Comparison of ENCODE assay signal across 14 mouse cellular contexts in genomic region chr3:20146884-20147395, GRCm38 (mm10). TPM values are rescaled to one million over a fixed set of nuclear protein-coding genes. Genes with fewer than 3 reads are reported as not detected.
DNase-seq lines count a peak whose midpoint lies in the region; ATAC-seq and TF ChIP-seq lines count a peak whose summit lies in the region.
"Had no signal": no experiment of that assay in that cellular context is flagged by ENCODE, and none has a peak within 500 bp of the region (broad histone marks: within the 10 kb centered on the region; RNA-seq: fewer than 3 reads in every experiment).

No protein-coding gene starts in this region.

- no peak for ATAC-seq in heart, postnatal 0 days (ENCODE audit: insufficient read depth, low read depth)
- peak; percentile 76; the same call in 1 of the 2 replicates for ATAC-seq in midbrain, embryonic 11.5 days (ENCODE audit: low FRiP score)

- TF ChIP-seq EP300 in heart, postnatal 0 days (IDR thresholded peaks at IDR 0.05; ENCODE audit: low read depth), result no peak

- H3K4me3 ChIP-seq in heart, postnatal 0 days (ENCODE audit: low read depth, low read length), result no peak overlapping the region
- H3K4me3 ChIP-seq in embryonic fibroblast, embryonic 13.5 days (ENCODE audit: insufficient read depth, low read length), result no peak overlapping the region
- H3K4me3 ChIP-seq in midbrain, embryonic 11.5 days (ENCODE audit: low read depth, low read length), result no peak overlapping the region
- H3K4me3 ChIP-seq: liver, embryonic 15.5 days had no signal

- H3K4me1 ChIP-seq in heart, postnatal 0 days (ENCODE audit: control insufficient read depth, insufficient read depth), result peaks cover 57% of the 10 kb centered on the region
- no peaks in the 10 kb centered on the region; the same call in 1 of the 2 replicates for H3K4me1 ChIP-seq in embryonic fibroblast, embryonic 13.5 days (ENCODE audit: control insufficient read depth, insufficient read depth, low read length)
- H3K4me1 ChIP-seq in midbrain, embryonic 11.5 days (ENCODE audit: control insufficient read depth, insufficient read depth, low read length), result peaks cover 6% of the 10 kb centered on the region; the same call in 1 of the 2 replicates
- H3K4me1 ChIP-seq: liver, embryonic 15.5 days had no signal

- no peak for TF ChIP-seq CTCF in heart, postnatal 0 days (IDR thresholded peaks at IDR 0.05; ENCODE audit: low read depth)
- no peak for TF ChIP-seq CTCF in embryonic fibroblast, embryonic 13.5 days (IDR thresholded peaks at IDR 0.05; ENCODE audit: borderline replicate concordance, insufficient read depth, low read length)

- TF ChIP-seq POLR2A in embryonic fibroblast, embryonic 13.5 days (IDR thresholded peaks at IDR 0.05; ENCODE audit: low read depth, low read length), result no peak

- H3K9ac ChIP-seq in heart, postnatal 0 days (replicated peaks; ENCODE audit: low read depth, low read length), result no peak overlapping the region
- no peak overlapping the region for H3K9ac ChIP-seq in midbrain, embryonic 11.5 days (ENCODE audit: low read length)
- H3K9ac ChIP-seq: liver, embryonic 15.5 days had no signal

- no peaks in the 10 kb centered on the region for H3K27me3 ChIP-seq in heart, postnatal 0 days (ENCODE audit: control insufficient read depth, insufficient read depth, low read length)
- no peaks in the 10 kb centered on the region for H3K27me3 ChIP-seq in midbrain, embryonic 11.5 days (ENCODE audit: control insufficient read depth, insufficient read depth, low read length)
- H3K27me3 ChIP-seq: liver, embryonic 15.5 days had no signal

- 39% methylated on average over 7 of the region's 7 CpGs for WGBS in heart, postnatal 0 days
- WGBS in midbrain, embryonic 11.5 days, result 44% methylated on average over 7 of the region's 7 CpGs

- H3K36me3 ChIP-seq in heart, postnatal 0 days (replicated peaks; ENCODE audit: control insufficient read depth, insufficient read depth, low read length), result peaks cover 62% of the 10 kb centered on the region
- H3K36me3 ChIP-seq in midbrain, embryonic 11.5 days (ENCODE audit: control insufficient read depth, insufficient read depth, low read length), result no peaks in the 10 kb centered on the region
- H3K36me3 ChIP-seq: G1E had no signal

- peak overlapping the region; percentile 72 for H3K27ac ChIP-seq in heart, postnatal 0 days (ENCODE audit: low read depth)
- peak overlapping the region; percentile 65 for H3K27ac ChIP-seq in embryonic fibroblast, embryonic 13.5 days (ENCODE audit: insufficient read depth, low read length)
- no peak overlapping the region for H3K27ac ChIP-seq in midbrain, embryonic 11.5 days (ENCODE audit: low read depth, low read length)
- H3K27ac ChIP-seq: liver, embryonic 15.5 days; stomach, postnatal 0 days had no signal

- H3K9me3 ChIP-seq in heart, postnatal 0 days (replicated peaks; ENCODE audit: control insufficient read depth, low read length), result no peaks in the 10 kb centered on the region
- H3K9me3 ChIP-seq in midbrain, embryonic 11.5 days (ENCODE audit: control insufficient read depth, low read length), result no peaks in the 10 kb centered on the region
- H3K9me3 ChIP-seq: G1E; liver, embryonic 15.5 days had no signal

- H3K4me2 ChIP-seq in heart, postnatal 0 days (ENCODE audit: low read depth, low read length), result no peak overlapping the region
- no peak overlapping the region for H3K4me2 ChIP-seq in midbrain, embryonic 11.5 days
- H3K4me2 ChIP-seq: liver, embryonic 15.5 days had no signal

- DNase-seq in embryo, embryonic 10 days (ENCODE audit: low spot score), result peak; percentile 29
- no peak for DNase-seq in embryo, embryonic 9.5 days (ENCODE audit: extremely low spot score)
- DNase-seq in heart, postnatal 0 days (ENCODE audit: low spot score), result no peak
- no peak for DNase-seq in heart, adult 9 months (ENCODE audit: low spot score in 2 of 2)
- no peak for DNase-seq in midbrain, embryonic 11.5 days (ENCODE audit: low spot score, missing footprints)
- DNase-seq in kidney, postnatal 36 days, result no peak
- DNase-seq in retina, embryonic 14.5 days (ENCODE audit: low spot score), result no peak
- DNase-seq: cerebellum, adult 8-10 months; kidney, adult 8-10 months; right cerebral cortex, adult 18-20 months had no signal

RNA-seq across cellular contexts. Expression of gene Gyg, which starts 8.2 kb away (rescaled TPM):
- total RNA-seq in heart, postnatal 0 days (2014; rRNA removed; ENCODE audit: low replicate concordance), result 237 and 317 TPM in 2 replicates
- polyA plus RNA-seq in heart, postnatal 0 days (2015; fragmentation: Nextera tagmentation; extraction: Ambion mirVana), result 338 and 340 TPM in 2 replicates
- polyA plus RNA-seq in embryonic fibroblast, embryonic 13.5 days (2011; ENCODE audit: insufficient read length, low read depth, missing spikeins), result 75.1 and 89.4 TPM in 2 replicates
- 32.7 and 33.0 TPM in 2 replicates for polyA plus RNA-seq in midbrain, embryonic 11.5 days (2014; fragmentation: Nextera tagmentation; extraction: Ambion mirVana)
- total RNA-seq: G1E had no signal
- polyA plus RNA-seq: G1E had no signal
